Mouse (Mus musculus): ENCODE measurements at regions not wholly inside any gene's neighbourhood (a gene's known extent, or its start where the extent isn't known, plus 50 kb on each side); places are given as distances from the start of the nearest gene placed in this dataset.

DNA sequence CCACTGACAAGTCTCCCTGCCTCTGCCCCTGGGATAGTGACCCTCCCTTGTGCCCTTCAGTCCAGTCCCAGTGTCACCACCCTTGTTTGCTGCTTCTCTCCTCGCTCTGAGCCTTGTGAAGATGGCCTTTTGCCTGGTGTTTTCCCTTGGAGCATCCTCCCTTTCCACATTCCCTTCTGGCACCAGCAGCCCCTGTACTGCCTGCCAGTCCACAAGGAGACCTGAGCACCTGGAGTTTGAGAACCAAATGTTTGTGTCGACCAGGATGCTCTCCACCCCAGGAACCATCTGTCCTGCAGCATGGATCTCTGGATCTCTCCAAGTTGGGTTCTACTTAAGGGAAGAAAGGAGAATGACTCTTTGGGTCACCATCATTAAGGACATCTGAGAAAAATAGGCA lies 307.5 kb upstream of the Zmiz1 start:
- no peak for DNase-seq
- intact Hi-C loops (cut with DNase I): no loop called here

GRCm38 (mm10) chr14:25153573-25153972 lies 305.4 kb upstream of the Zmiz1 start:
- intact Hi-C loops (cut with DNase I): no loop called here
- no peak for DNase-seq

DNA sequence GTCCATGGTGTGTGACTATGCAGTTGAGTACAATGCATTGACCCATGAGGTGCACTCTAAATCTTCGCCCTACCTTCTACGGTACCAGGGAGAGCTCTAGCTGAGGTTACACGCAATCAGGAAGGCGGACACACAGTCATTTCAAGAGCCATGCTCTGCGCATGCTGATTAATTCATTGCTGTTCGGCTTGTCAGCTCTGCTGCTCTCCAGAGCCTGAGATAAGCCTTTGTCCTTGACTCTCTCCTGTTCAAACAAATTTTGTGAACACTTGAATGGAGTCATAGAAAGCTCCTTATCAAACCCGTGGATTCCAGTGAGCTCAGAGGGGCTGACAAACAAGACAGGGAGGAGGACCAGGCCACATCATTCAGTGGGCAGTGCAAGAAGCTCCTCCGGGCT lies 304.8 kb upstream of the Zmiz1 start:
- intact Hi-C loops (cut with DNase I): no loop called here
- DNase-seq: no peak

DNA sequence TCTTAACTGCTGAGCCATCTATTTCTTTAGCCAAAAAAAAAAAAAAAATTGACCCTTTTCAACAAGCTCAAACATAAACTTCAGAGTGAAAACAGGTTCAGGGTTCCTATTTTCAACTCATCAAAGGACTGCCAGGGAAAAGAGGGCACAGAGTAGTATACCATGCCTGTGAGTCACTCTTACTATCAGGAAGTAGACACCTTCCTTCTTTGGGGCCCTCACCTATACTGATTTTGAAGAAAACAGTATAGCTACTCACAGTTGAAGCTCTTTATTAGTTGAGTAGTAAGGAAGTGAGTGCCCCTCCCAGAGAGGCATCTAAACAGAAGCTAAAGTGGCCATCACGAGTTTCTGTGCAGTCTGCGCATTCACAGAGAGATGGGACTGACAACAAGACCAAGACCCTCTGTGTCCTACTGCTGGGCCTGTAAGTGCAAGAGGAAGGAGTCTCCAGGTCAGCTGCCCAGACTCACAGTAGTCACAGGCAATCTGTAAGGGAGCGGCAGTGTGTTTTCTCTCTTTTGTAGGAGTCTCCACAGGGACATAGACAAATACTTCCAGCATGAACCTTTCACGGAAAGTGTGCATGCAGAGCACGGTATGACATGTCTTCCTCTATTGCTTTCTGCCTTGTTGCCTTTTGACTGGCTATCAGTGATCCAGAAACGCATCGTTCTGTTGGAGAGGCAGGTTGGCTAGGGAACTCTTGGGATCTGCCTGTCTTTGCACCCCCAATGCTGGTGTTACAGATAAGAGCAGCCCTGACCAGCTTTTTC lies 303.8 kb upstream of the Zmiz1 start:
- DNase-seq: no peak

GRCm38 (mm10) chr14:25156171-25156570 lies 302.8 kb upstream of the Zmiz1 start:
- peak; percentile 28 to 29 for DNase-seq

More for the DNA sequence above, 303.8 kb upstream of the Zmiz1 start:
- intact Hi-C loops (cut with DNase I): no loop called here

GRCm38 (mm10) chr14:25161684-25162321 lies 297.2 kb upstream of the Zmiz1 start:
- intact Hi-C loops (cut with DNase I): no loop called here
- no peak for DNase-seq

More at GRCm38 (mm10) chr14:25156171-25156570, 302.8 kb upstream of the Zmiz1 start:
- intact Hi-C loops (cut with DNase I): no loop called here

- no peak for DNase-seq
These were observed 292.8 kb upstream of the Zmiz1 start for GRCm38 (mm10) chr14:25166217-25166616.

GRCm38 (mm10) chr14:25167604-25168003 lies 291.4 kb upstream of the Zmiz1 start:
- no peak for DNase-seq
- intact Hi-C loops (cut with DNase I): no loop called here

More at GRCm38 (mm10) chr14:25166217-25166616, 292.8 kb upstream of the Zmiz1 start:
- intact Hi-C loops (cut with DNase I): no loop called here

DNA sequence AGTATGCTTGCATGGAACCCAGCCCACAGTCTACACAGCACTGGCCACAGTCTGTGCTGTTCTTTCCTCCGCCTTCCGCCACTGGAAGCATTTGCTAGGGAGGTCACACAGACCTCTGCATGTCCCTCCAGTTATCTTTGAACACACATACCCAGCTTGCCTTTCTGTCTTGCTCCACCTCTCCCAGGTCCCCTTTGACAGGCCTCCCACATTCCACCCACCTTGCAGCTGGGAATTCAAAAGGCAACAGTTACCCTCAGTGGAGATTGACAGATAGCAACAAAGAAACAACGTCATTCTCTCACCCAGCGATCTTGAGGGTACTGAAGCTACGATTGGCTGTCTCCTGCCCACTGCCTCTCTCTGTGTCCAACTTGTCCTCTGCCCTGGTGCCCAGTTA lies 290.7 kb upstream of the Zmiz1 start:
- DNase-seq: no peak
- intact Hi-C loops (cut with DNase I): no loop called here

DNA sequence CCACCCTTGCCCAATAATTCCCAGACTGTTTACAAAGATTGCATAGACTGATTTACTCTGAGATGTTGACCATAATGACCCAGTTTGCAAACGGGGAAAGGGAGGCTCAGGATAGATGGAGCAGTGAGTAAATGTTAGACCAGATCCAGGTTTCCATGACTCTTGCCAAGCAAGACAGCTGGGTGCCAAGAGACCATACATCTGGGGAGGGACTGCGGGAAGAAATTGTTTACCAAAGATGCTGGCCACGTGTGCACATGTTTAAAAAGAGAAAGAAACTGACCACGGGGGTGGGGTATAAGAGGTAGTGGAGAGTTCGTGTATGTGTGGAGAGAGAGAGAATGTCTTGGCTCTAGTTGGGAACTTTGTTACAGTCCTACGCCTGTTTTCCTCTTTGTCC lies 285.7 kb upstream of the Zmiz1 start:
- intact Hi-C loops (cut with DNase I): no loop called here

DNA sequence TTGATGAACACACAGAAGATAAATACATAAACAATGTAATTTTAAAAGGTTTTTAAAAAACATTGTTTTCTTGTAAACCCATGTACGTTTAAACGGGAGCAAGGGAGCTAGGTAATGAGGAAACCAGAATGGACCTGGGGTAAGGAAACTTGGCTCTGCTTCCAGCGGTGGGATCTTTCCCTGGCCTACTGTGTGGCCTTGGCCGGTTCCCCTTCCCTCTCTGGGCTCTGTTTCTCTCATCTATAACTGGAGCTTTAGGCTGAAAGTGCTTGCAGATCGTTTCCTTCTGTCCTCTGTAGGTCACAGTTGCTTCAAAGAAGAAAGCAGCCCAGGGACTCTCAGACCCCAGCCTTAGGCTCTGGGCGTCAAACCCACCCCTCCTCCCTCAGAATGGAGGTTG lies 285.1 kb upstream of the Zmiz1 start:
- no peak for DNase-seq
- intact Hi-C loops (cut with DNase I): no loop called here

More for the DNA sequence above, 285.7 kb upstream of the Zmiz1 start:
- DNase-seq: no peak

- intact Hi-C loops (cut with DNase I): no loop called here
- DNase-seq: no peak
These were observed 284.6 kb upstream of the Zmiz1 start for GRCm38 (mm10) chr14:25174402-25174801.

DNA sequence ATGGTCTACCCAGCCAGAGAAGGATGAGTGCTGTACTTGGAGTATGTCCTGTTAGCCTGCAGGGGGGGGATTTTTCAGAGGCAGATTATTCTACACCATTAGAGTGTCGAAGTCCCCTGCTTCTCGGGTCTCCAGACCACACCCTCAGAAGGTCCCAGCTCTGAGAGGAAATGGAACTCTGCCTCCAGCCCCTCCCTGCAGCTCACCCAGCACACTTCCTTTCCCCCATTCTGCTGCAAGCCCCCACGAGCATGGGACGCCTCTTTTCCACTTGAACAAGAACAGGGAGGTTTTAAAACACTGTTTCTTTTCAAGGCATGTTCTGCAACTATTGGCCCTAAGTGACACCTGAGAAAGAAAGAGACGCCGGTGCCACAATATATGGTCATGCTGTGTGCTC lies 282.8 kb upstream of the Zmiz1 start:
- DNase-seq: no peak
- intact Hi-C loops (cut with DNase I): no loop called here

GRCm38 (mm10) chr14:25180126-25180525 lies 278.9 kb upstream of the Zmiz1 start:
- intact Hi-C loops (cut with DNase I): no loop called here
- no peak for DNase-seq

GRCm38 (mm10) chr14:25181406-25181805 lies 277.6 kb upstream of the Zmiz1 start:
- DNase-seq: no peak
- intact Hi-C loops (cut with DNase I): no loop called here

DNA sequence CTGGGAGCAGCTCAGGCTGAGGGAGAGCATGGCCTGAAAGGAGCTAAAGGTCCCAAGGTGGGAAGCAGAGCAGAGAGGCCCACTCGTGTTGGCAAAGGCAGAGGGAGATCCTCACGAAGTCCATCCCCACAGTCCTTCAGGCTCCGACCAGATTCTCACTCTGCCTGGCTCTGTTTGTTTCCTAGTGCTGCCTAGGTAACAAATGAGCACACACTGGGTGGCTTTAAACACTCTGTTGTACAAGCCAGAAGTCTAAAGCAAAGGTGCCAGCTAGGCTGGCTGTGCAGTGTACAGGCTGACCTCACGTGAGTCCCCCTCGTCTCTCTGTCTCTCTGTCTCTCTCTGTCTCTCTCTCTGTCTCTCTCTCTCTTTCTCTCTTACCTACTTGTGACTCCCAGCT lies 274.9 kb upstream of the Zmiz1 start:
- DNase-seq: no peak
- intact Hi-C loops (cut with DNase I): no loop called here

- intact Hi-C loops (cut with DNase I): no loop called here
- DNase-seq: no peak
These were observed 274.1 kb upstream of the Zmiz1 start for GRCm38 (mm10) chr14:25184875-25185274.

- peak in 1 of 2 experiments; percentile 26 for DNase-seq
- intact Hi-C loops (cut with DNase I): no loop called here
These were observed 273.4 kb upstream of the Zmiz1 start for GRCm38 (mm10) chr14:25185556-25185958.

DNA sequence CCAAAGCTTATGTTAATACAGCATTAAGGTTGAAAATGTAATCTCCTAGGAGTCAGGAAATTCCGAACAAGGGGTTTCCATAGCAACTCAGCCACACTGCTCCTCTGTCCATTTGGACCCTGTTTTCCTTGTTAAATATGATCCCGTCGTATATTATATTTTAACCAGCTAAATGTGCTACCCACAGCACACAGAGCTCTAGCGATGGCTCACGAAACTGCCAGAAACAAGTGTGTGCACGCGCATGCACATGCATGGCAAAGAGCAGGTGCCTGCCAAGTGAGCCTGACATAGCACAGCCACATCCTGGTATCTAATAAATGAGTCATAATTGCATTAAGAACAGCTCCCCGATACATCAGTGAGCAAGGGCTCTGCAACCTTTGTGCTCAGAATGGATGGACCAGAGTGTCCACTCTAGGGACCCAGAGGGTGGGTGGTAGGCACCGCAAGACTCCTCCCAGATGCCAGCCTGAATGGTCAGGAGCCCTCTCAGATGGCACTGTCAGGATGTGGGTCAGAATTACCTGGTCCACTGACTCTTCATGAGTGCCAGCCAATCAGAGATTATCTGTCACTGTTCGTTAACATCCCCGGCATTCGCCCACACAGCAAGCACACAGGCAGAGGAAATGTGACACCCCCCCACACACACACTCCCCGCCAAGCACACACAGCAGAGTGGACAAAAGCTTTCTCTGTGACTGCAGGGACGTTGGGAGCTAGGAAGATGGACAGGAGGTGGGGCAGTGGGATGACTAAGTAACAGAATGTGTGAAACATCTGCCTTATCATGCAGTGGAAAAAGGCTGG lies 272.8 kb upstream of the Zmiz1 start:
- peak; percentile 24 to 33 for DNase-seq
- intact Hi-C loops (cut with DNase I): no loop called here

DNA sequence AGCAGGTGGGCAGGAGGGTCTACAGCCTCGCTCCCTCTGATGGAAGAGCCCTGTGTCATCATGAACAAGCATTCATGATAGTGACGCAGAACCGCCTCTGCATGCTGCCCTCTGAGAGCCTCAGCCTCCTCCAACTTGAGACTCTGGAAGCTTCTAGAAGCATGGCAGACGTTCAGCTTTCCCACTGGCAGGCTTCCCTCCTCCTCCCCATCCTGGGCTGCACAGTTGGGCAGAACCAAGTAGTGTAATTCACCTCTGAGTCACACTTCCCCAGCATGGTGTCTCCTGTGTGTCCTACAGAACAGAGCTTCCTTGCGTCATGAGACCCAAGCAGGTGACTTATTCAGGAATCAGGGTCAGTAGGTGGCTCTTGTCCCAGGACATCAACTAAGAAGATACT lies 271.3 kb upstream of the Zmiz1 start:
- DNase-seq: peak in 1 of 2 experiments; percentile 35
- intact Hi-C loops (cut with DNase I): no loop called here

GRCm38 (mm10) chr14:25189256-25189655 lies 269.7 kb upstream of the Zmiz1 start:
- intact Hi-C loops (cut with DNase I): no loop called here
- DNase-seq: no peak

Data from heart, postnatal 36 days (tissue).